Mouse (Mus musculus) embryonic fibroblast, embryonic 13.5 days (primary cell): ENCODE data around the gene Creg1. TPM values are rescaled to one million over a fixed set of nuclear protein-coding genes. Genes with fewer than 3 reads are reported as not detected.

Source experiments
- H3K27ac ChIP-seq: 2 replicates; pipeline ENCODE4 v1.5.1; 2012; ENCODE audit warnings: low read length, control low read depth, inconsistent platforms; ENCODE audit not compliant: insufficient read depth
- H3K4me1 ChIP-seq: 2 replicates; pipeline ENCODE4 v1.6.1; 2011; ENCODE audit warnings: low read length; ENCODE audit not compliant: control insufficient read depth, insufficient read depth
- H3K4me3 ChIP-seq: 2 replicates; pipeline ENCODE4 v1.5.1; 2011; ENCODE audit warnings: mild to moderate bottlenecking, control low read depth, low read length; ENCODE audit not compliant: insufficient read depth
- CTCF ChIP-seq: IDR thresholded peaks from 2 replicates; pipeline ENCODE4 v1.5.1; 2011; ENCODE audit warnings: mild to moderate bottlenecking, control low read depth, low read length, moderate library complexity, borderline replicate concordance; ENCODE audit not compliant: insufficient read depth
- POLR2A ChIP-seq: IDR thresholded peaks from 2 replicates; pipeline ENCODE4 v1.6.1; 2011; ENCODE audit warnings: low read depth, mild to moderate bottlenecking, control low read depth, low read length, moderate library complexity
- polyA plus RNA-seq: library from polyadenylated mRNA; stranded (reverse); fragments of >200 nt; gene quantifications from 2 replicates; pipeline ENCODE4 v1.2.4, GENCODE M21; 2011; ENCODE audit warnings: low read depth; ENCODE audit not compliant: missing spikeins, insufficient read length

Gene Creg1
- polyA plus RNA-seq, 1 experiment: 37.5 TPM

GRCm38 (mm10) chr1:165728057-165728639 lies 35.4 kb upstream of the Creg1 start:
- Histone ChIP-seq H3K27ac (no peak overlapping the region), H3K4me1 (no peaks in the 10 kb centered on the region), H3K4me3 (no peak overlapping the region)
- TF ChIP-seq POLR2A (no peak), CTCF (no peak)

GRCm38 (mm10) chr1:165730129-165730528 lies 33.4 kb upstream of the Creg1 start:
- H3K27ac ChIP-seq: no peak overlapping the region
- H3K4me1 ChIP-seq: no peaks in the 10 kb centered on the region
- H3K4me3 ChIP-seq: no peak overlapping the region
- no peak for TF ChIP-seq POLR2A
- no peak for TF ChIP-seq CTCF

- no peak for TF ChIP-seq CTCF
- no peak for TF ChIP-seq POLR2A
Measured at GRCm38 (mm10) chr1:165731553-165731952, 32.0 kb upstream of the Creg1 start.

GRCm38 (mm10) chr1:165734840-165735239 lies 28.7 kb upstream of the Creg1 start:
- no peak overlapping the region for H3K27ac ChIP-seq
- no peak overlapping the region for H3K4me3 ChIP-seq
- no peak for TF ChIP-seq POLR2A
- TF ChIP-seq CTCF: no peak

More at GRCm38 (mm10) chr1:165731553-165731952, 32.0 kb upstream of the Creg1 start:
- Histone ChIP-seq H3K4me3 (no peak overlapping the region), H3K27ac (no peak overlapping the region), H3K4me1 (no peaks in the 10 kb centered on the region)

GRCm38 (mm10) chr1:165735826-165736818 lies 27.4 kb upstream of the Creg1 start:
- TF ChIP-seq POLR2A: no peak
- TF ChIP-seq CTCF: peak; percentile 72; the same call in 1 of the 2 replicates
- H3K4me1 ChIP-seq: no peaks in the 10 kb centered on the region
- H3K4me3 ChIP-seq: no peak overlapping the region
- H3K27ac ChIP-seq: no peak overlapping the region

More at GRCm38 (mm10) chr1:165734840-165735239, 28.7 kb upstream of the Creg1 start:
- H3K4me1 ChIP-seq: no peaks in the 10 kb centered on the region

- no peak overlapping the region for H3K4me3 ChIP-seq
- TF ChIP-seq POLR2A (no peak), CTCF (no peak)
- H3K4me1 ChIP-seq: no peaks in the 10 kb centered on the region
- no peak overlapping the region for H3K27ac ChIP-seq
Measured at GRCm38 (mm10) chr1:165737451-165737850, 26.1 kb upstream of the Creg1 start.

GRCm38 (mm10) chr1:165737867-165738266 lies 25.7 kb upstream of the Creg1 start:
- TF ChIP-seq CTCF (no peak), POLR2A (no peak)
- Histone ChIP-seq H3K4me3 (no peak overlapping the region), H3K27ac (no peak overlapping the region), H3K4me1 (no peaks in the 10 kb centered on the region)

GRCm38 (mm10) chr1:165738985-165739384 lies 24.6 kb upstream of the Creg1 start:
- no peak for TF ChIP-seq CTCF
- TF ChIP-seq POLR2A: no peak
- H3K27ac ChIP-seq: no peak overlapping the region
- no peak overlapping the region for H3K4me3 ChIP-seq
- H3K4me1 ChIP-seq: no peaks in the 10 kb centered on the region

- no peak overlapping the region for H3K4me3 ChIP-seq
- H3K4me1 ChIP-seq: no peaks in the 10 kb centered on the region
- TF ChIP-seq CTCF (no peak), POLR2A (no peak)
- H3K27ac ChIP-seq: no peak overlapping the region
Measured at GRCm38 (mm10) chr1:165741989-165742388, 21.6 kb upstream of the Creg1 start.

- H3K27ac ChIP-seq: no peak overlapping the region
- TF ChIP-seq POLR2A (no peak), CTCF (no peak)
- H3K4me1 ChIP-seq: no peaks in the 10 kb centered on the region
- no peak overlapping the region for H3K4me3 ChIP-seq
Measured at GRCm38 (mm10) chr1:165748053-165748452, 15.5 kb upstream of the Creg1 start.
